Mouse (Mus musculus) CD8-positive naive resting alpha-beta T cell, adult 57 days (primary cell): ENCODE results near the gene Tigit. TPM values are rescaled to one million over a fixed set of nuclear protein-coding genes. Genes with fewer than 3 reads are reported as not detected.

Experiments used
- total RNA-seq: library from RNA; stranded (reverse); gene quantifications from one replicate; pipeline ENCODE4 v1.2.4, GENCODE M21; 2023

Tigit gene
- total RNA-seq, result 10.3 TPM

GRCm38 (mm10) chr16:43663978-43664579 is at the start of gene Tigit:
Gene Tigit, minus strand, starts transcription at chr16:43664146.

Other genes with a start within 250 kb of the Tigit start
- gene Drd3, start 89.9 kb upstream of the Tigit start, total RNA-seq, result not detected
- 14.5 TPM for gene Ccdc191, start 225.7 kb upstream of the Tigit start, total RNA-seq